Mouse (Mus musculus) neural tube, embryonic 15.5 days (tissue): Measurements from ENCODE around the gene Rbms3. TPM values are rescaled to one million over a fixed set of nuclear protein-coding genes. Genes with fewer than 3 reads are reported as not detected.

Source experiments
- ATAC-seq: fragments of 200-750 bp; cut with Nextera tagmentation; 2 replicates; pipeline ENCODE4 v1.8.0; 2017; ENCODE audit warnings: mild to moderate bottlenecking, moderate TSS enrichment, moderate library complexity; ENCODE audit not compliant: low FRiP score
- H3K27ac ChIP-seq: fragments of 300-500 bp; sonication (generic); replicated peaks from 2 replicates; pipeline ENCODE4 v1.5.1; 2015; ENCODE audit warnings: mild to moderate bottlenecking, inconsistent platforms
- H3K27me3 ChIP-seq: fragments of 300-500 bp; sonication (generic); replicated peaks from 2 replicates; pipeline ENCODE4 v1.6.1; 2015; ENCODE audit warnings: inconsistent platforms
- H3K36me3 ChIP-seq: fragments of 300-500 bp; sonication (generic); 2 replicates; pipeline ENCODE4 v1.6.1; 2015; ENCODE audit warnings: inconsistent platforms
- H3K4me1 ChIP-seq: fragments of 300-500 bp; sonication (generic); 2 replicates; pipeline ENCODE4 v1.6.1; 2015; ENCODE audit warnings: inconsistent platforms
- H3K4me2 ChIP-seq: fragments of 300-500 bp; sonication (generic); 2 replicates; pipeline ENCODE4 v1.6.1; 2015; ENCODE audit warnings: inconsistent platforms, mild to moderate bottlenecking, moderate library complexity
- H3K4me3 ChIP-seq: fragments of 300-500 bp; sonication (generic); replicated peaks from 2 replicates; pipeline ENCODE4 v1.5.1; 2015; ENCODE audit warnings: mild to moderate bottlenecking, inconsistent platforms
- H3K9ac ChIP-seq: fragments of 300-500 bp; sonication (generic); replicated peaks from 2 replicates; pipeline ENCODE4 v1.6.1; 2015; ENCODE audit warnings: mild to moderate bottlenecking, inconsistent platforms
- H3K9me3 ChIP-seq: fragments of 300-500 bp; sonication (generic); replicated peaks from 2 replicates; pipeline ENCODE4 v1.6.1; 2016; ENCODE audit warnings: inconsistent platforms
- WGBS: fragments of 180-500 bp; shearing (Covaris S2); methylation state at CpG from one replicate; pipeline ENCODE4 v1.1.7; 2015; ENCODE audit warnings: mixed read lengths; 5-methylcytosine and 5-hydroxymethylcytosine counted together
- polyA plus RNA-seq: library from polyadenylated mRNA; unstranded; fragments of >200 nt; fragmentation: Nextera tagmentation; extraction: Ambion mirVana; gene quantifications from 2 replicates; pipeline ENCODE4 v1.2.1, GENCODE M21; 2015

The Rbms3 gene
- polyA plus RNA-seq, 1 experiment from 2014 or later: 83.4 TPM

GRCm38 (mm10) chr9:116872346-116872745 lies 757.4 kb downstream of the Rbms3 start:
- Histone ChIP-seq H3K4me3 (no peak overlapping the region), H3K4me1 (peaks cover 11% of the 10 kb centered on the region; the same call in 1 of the 2 replicates), H3K9me3 (no peaks in the 10 kb centered on the region), H3K27me3 (no peaks in the 10 kb centered on the region), H3K27ac (no peak overlapping the region), H3K36me3 (no peaks in the 10 kb centered on the region), H3K4me2 (no peak overlapping the region), H3K9ac (no peak overlapping the region)
- WGBS: 89% methylated on average over 6 of the region's 6 CpGs
- ATAC-seq: no peak

- Histone ChIP-seq H3K27me3 (no peaks in the 10 kb centered on the region), H3K9ac (no peak overlapping the region), H3K27ac (no peak overlapping the region), H3K4me2 (no peak overlapping the region), H3K4me3 (no peak overlapping the region), H3K36me3 (no peaks in the 10 kb centered on the region), H3K9me3 (no peaks in the 10 kb centered on the region), H3K4me1 (peaks cover 11% of the 10 kb centered on the region; the same call in 1 of the 2 replicates)
- 97% methylated on average over 5 of the region's 5 CpGs for WGBS
- no peak for ATAC-seq
Measured at GRCm38 (mm10) chr9:116871576-116871975, 758.1 kb downstream of the Rbms3 start.

- WGBS: 94% methylated on average over 7 of the region's 7 CpGs
- Histone ChIP-seq H3K4me1 (peaks cover 14% of the 10 kb centered on the region), H3K4me2 (no peak overlapping the region), H3K27ac (no peak overlapping the region), H3K9ac (no peak overlapping the region), H3K36me3 (no peaks in the 10 kb centered on the region), H3K4me3 (no peak overlapping the region), H3K9me3 (no peaks in the 10 kb centered on the region), H3K27me3 (no peaks in the 10 kb centered on the region)
- no peak for ATAC-seq
Measured at GRCm38 (mm10) chr9:116866060-116866459, 763.7 kb downstream of the Rbms3 start.

GRCm38 (mm10) chr9:116863626-116864025 lies 766.1 kb downstream of the Rbms3 start:
- no peak overlapping the region for H3K4me2 ChIP-seq
- H3K27ac ChIP-seq: peak overlapping the region; percentile 70
- 24% methylated on average over 4 of the region's 4 CpGs for WGBS
- no peaks in the 10 kb centered on the region for H3K36me3 ChIP-seq
- H3K4me1 ChIP-seq: peaks cover 14% of the 10 kb centered on the region
- no peaks in the 10 kb centered on the region for H3K27me3 ChIP-seq
- ATAC-seq: no peak
- H3K9ac ChIP-seq: no peak overlapping the region
- no peak overlapping the region for H3K4me3 ChIP-seq
- no peaks in the 10 kb centered on the region for H3K9me3 ChIP-seq

- H3K4me1 ChIP-seq: peaks cover 14% of the 10 kb centered on the region
- H3K9me3 ChIP-seq: no peaks in the 10 kb centered on the region
- 90% methylated on average over 3 of the region's 3 CpGs for WGBS
- H3K27ac ChIP-seq: no peak overlapping the region
- H3K4me2 ChIP-seq: no peak overlapping the region
- ATAC-seq: no peak
- no peak overlapping the region for H3K9ac ChIP-seq
- H3K4me3 ChIP-seq: no peak overlapping the region
- H3K36me3 ChIP-seq: no peaks in the 10 kb centered on the region
- H3K27me3 ChIP-seq: no peaks in the 10 kb centered on the region
Measured at GRCm38 (mm10) chr9:116862341-116862740, 767.4 kb downstream of the Rbms3 start.

GRCm38 (mm10) chr9:116857861-116858595 lies 771.7 kb downstream of the Rbms3 start:
- Histone ChIP-seq H3K4me3 (no peak overlapping the region), H3K4me1 (peaks cover 4% of the 10 kb centered on the region; the same call in 1 of the 2 replicates), H3K36me3 (no peaks in the 10 kb centered on the region), H3K9me3 (no peaks in the 10 kb centered on the region), H3K27ac (no peak overlapping the region), H3K4me2 (no peak overlapping the region), H3K27me3 (no peaks in the 10 kb centered on the region), H3K9ac (no peak overlapping the region)
- ATAC-seq: no peak
- 88% methylated on average over 6 of the region's 6 CpGs for WGBS

- Histone ChIP-seq H3K4me1 (peaks cover 4% of the 10 kb centered on the region; the same call in 1 of the 2 replicates), H3K27ac (no peak overlapping the region), H3K4me2 (no peak overlapping the region), H3K4me3 (no peak overlapping the region), H3K36me3 (no peaks in the 10 kb centered on the region), H3K9ac (no peak overlapping the region), H3K9me3 (no peaks in the 10 kb centered on the region), H3K27me3 (no peaks in the 10 kb centered on the region)
- WGBS: 82% methylated on average over 3 of the region's 3 CpGs
- no peak for ATAC-seq
Measured at GRCm38 (mm10) chr9:116857151-116857550, 772.6 kb downstream of the Rbms3 start.

- no peaks in the 10 kb centered on the region for H3K27me3 ChIP-seq
- peaks cover 4% of the 10 kb centered on the region; the same call in 1 of the 2 replicates for H3K4me1 ChIP-seq
- 0 out of 2 replicates have a peak overlapping the region, but pooled peaks have one; percentile 9 for H3K27ac ChIP-seq
- H3K9ac ChIP-seq: no peak overlapping the region
- H3K9me3 ChIP-seq: no peaks in the 10 kb centered on the region
- no peak overlapping the region for H3K4me3 ChIP-seq
- WGBS: 37% methylated on average over 3 of the region's 3 CpGs
- no peak overlapping the region for H3K4me2 ChIP-seq
- no peak for ATAC-seq
- no peaks in the 10 kb centered on the region for H3K36me3 ChIP-seq
Measured at GRCm38 (mm10) chr9:116855744-116856143, 774.0 kb downstream of the Rbms3 start.

GRCm38 (mm10) chr9:116848905-116849304 lies 780.8 kb downstream of the Rbms3 start:
- 96% methylated on average over 4 of the region's 4 CpGs for WGBS
- Histone ChIP-seq H3K4me1 (no peaks in the 10 kb centered on the region), H3K27ac (no peak overlapping the region), H3K27me3 (no peaks in the 10 kb centered on the region), H3K36me3 (no peaks in the 10 kb centered on the region), H3K9me3 (no peaks in the 10 kb centered on the region), H3K9ac (no peak overlapping the region), H3K4me3 (no peak overlapping the region), H3K4me2 (no peak overlapping the region)
- no peak for ATAC-seq

- Histone ChIP-seq H3K4me2 (no peak overlapping the region), H3K27me3 (no peaks in the 10 kb centered on the region), H3K9ac (no peak overlapping the region), H3K4me3 (no peak overlapping the region), H3K36me3 (no peaks in the 10 kb centered on the region), H3K4me1 (no peaks in the 10 kb centered on the region), H3K27ac (no peak overlapping the region), H3K9me3 (no peaks in the 10 kb centered on the region)
- ATAC-seq: no peak
- WGBS: 75% methylated on average over 10 of the region's 10 CpGs
Measured at GRCm38 (mm10) chr9:116848166-116848565, 781.5 kb downstream of the Rbms3 start.

GRCm38 (mm10) chr9:116847241-116848135 lies 782.2 kb downstream of the Rbms3 start:
- ATAC-seq: no peak
- Histone ChIP-seq H3K27me3 (no peaks in the 10 kb centered on the region), H3K4me1 (no peaks in the 10 kb centered on the region), H3K36me3 (no peaks in the 10 kb centered on the region), H3K4me2 (no peak overlapping the region), H3K4me3 (no peak overlapping the region), H3K9me3 (no peaks in the 10 kb centered on the region), H3K9ac (no peak overlapping the region), H3K27ac (no peak overlapping the region)
- 82% methylated on average over 7 of the region's 7 CpGs for WGBS

- Histone ChIP-seq H3K9ac (no peak overlapping the region), H3K4me1 (peaks cover 13% of the 10 kb centered on the region), H3K36me3 (no peaks in the 10 kb centered on the region), H3K9me3 (no peaks in the 10 kb centered on the region), H3K27ac (no peak overlapping the region), H3K4me3 (no peak overlapping the region), H3K27me3 (no peaks in the 10 kb centered on the region), H3K4me2 (no peak overlapping the region)
- WGBS: 54% methylated on average over 8 of the region's 8 CpGs
- no peak for ATAC-seq
Measured at GRCm38 (mm10) chr9:116834949-116835348, 794.8 kb downstream of the Rbms3 start.
